Mouse (Mus musculus) lung, postnatal 0 days (tissue): ENCODE data around the gene Copg1.

Experiments
- CTCF ChIP-seq: IDR thresholded peaks from 2 replicates; pipeline ENCODE4 v1.5.1; 2016; ENCODE audit warnings: antibody characterized with exemption, mild to moderate bottlenecking
- EP300 ChIP-seq: IDR thresholded peaks from 2 replicates; pipeline ENCODE4 v1.6.1; 2016; ENCODE audit warnings: antibody characterized with exemption, mild to moderate bottlenecking, control low read depth

GRCm38 (mm10) chr6:87857071-87857470 is 30.5 kb upstream of the Copg1 start:
- no peak for TF ChIP-seq CTCF
- TF ChIP-seq EP300, result no peak
